Mouse (Mus musculus): Measurements from ENCODE around the gene Ermp1. TPM values are rescaled to one million over a fixed set of nuclear protein-coding genes. Genes with fewer than 3 reads are reported as not detected.
A peak's percentile ranks its signal among the peaks of the same experiment; 100 is the strongest.

The Ermp1 gene
- polyA plus RNA-seq, 1 experiment from 2014 or later: 13.4 TPM

DNA sequence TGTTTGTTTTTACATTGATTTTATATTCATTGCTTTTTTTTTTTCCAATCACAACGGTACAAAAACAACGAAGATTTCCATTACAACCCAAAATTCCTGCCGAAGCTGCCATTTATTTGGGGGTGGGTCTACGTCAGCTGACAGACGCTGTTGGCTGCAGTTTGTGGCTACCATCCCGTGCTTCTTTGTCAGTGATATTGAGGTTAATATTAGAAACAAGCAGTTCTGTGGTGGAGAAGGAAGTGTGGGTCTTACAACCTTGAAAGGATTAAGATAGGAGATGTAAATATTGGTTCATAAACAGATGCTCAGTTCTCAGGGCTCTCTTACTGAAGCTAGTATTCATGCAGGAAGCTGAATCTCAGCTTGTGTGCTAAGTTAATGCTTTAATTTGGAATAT lies 64.5 kb downstream of the Ermp1 start:
- H3K27me3 ChIP-seq: no peaks in the 10 kb centered on the region
- no peaks in the 10 kb centered on the region for H3K4me1 ChIP-seq
- WGBS: 89% methylated on average over 6 of the region's 6 CpGs
- no peak for ATAC-seq (ENCODE audit: low FRiP score, low read depth)
- H3K27ac ChIP-seq: no peak overlapping the region
- H3K4me2 ChIP-seq (replicated peaks): no peak overlapping the region
- no peak overlapping the region for H3K4me3 ChIP-seq
- no peak overlapping the region for H3K9ac ChIP-seq
- no peaks in the 10 kb centered on the region for H3K9me3 ChIP-seq
- H3K36me3 ChIP-seq: peaks cover 61% of the 10 kb centered on the region

DNA sequence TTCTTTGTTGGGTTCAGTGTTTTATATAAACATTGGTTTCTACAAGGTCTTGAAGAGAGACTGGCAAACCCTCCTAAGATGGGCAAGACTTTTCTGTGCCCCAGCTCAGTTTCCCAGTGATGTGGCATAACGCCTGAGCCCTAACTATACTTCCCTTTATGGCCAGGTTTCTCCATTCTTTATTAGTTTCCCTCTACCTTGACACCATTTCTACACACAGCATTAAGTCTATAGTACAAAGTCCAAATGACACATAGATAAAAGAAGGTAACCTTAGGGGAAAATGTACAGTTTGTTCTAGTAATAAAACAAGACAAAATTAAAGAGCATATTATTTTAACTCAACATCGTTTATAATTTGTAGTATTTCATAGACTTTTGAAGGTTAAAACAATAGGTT lies 65.8 kb downstream of the Ermp1 start:
- Histone ChIP-seq H3K36me3 (peaks cover 58% of the 10 kb centered on the region), H3K9me3 (no peaks in the 10 kb centered on the region), H3K27me3 (no peaks in the 10 kb centered on the region), H3K27ac (no peak overlapping the region), H3K9ac (no peak overlapping the region), H3K4me3 (no peak overlapping the region), H3K4me2 (replicated peaks) (no peak overlapping the region), H3K4me1 (no peaks in the 10 kb centered on the region)
- ATAC-seq (ENCODE audit: low FRiP score, low read depth): no peak
- WGBS: 91% methylated on average over 2 of the region's 2 CpGs

DNA sequence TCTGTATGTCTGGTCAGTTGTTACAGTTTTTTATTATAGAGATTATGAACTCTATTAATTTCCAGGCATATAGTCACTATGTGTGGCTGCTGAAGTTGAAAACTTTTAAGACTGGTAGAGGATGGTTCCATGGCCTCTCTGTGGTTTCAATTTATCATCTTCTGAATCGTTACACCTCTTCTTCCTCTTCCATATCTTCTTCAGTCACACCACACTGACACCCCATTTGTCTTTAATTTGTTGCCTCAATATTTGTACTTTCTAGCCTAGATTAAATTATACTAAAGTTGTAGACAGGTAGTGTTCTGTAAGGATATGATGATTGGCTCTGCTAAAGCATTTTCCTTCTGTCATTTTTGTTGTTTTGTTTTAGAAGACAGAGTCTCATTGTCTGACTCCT lies 81.7 kb downstream of the Ermp1 start:
- WGBS: 91% methylated on average over 1 of the region's 1 CpGs

DNA sequence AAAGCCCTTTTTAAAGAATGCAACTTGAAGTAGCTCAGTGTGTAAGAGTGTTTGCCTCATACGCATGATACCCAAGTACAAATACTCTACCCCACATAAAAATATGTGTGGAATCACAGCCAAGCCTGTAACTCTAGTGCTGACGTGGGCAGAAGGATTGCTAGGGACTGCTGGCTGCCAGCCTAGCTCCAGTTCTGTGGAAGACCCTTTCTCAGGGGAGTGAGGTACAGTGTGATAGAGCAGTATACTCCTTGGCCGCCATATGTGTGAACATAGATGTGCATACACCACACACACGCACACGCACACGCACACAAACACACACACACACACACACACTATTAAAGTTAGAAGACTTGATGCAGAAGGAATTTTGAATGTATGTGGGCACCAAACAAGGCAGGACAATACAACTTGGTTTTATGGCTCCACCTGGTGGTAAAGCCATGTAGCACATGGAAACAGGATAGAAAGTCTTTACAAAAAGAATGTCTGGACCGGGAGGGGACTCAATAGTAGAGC lies 84.9 kb downstream of the Ermp1 start:
- Histone ChIP-seq H3K27ac (no peak overlapping the region; the same call in 1 of the 2 replicates), H3K4me2 (replicated peaks) (no peak overlapping the region), H3K36me3 (peaks cover 28% of the 10 kb centered on the region), H3K4me1 (no peaks in the 10 kb centered on the region), H3K27me3 (no peaks in the 10 kb centered on the region), H3K4me3 (no peak overlapping the region), H3K9me3 (no peaks in the 10 kb centered on the region), H3K9ac (no peak overlapping the region)
- ATAC-seq (ENCODE audit: low FRiP score, low read depth): peak; percentile 40; the same call in 1 of the 2 replicates
- WGBS: 67% methylated on average over 7 of the region's 7 CpGs

More for the DNA sequence above, 81.7 kb downstream of the Ermp1 start:
- Histone ChIP-seq H3K27me3 (no peaks in the 10 kb centered on the region), H3K36me3 (peaks cover 45% of the 10 kb centered on the region), H3K9me3 (no peaks in the 10 kb centered on the region), H3K27ac (no peak overlapping the region), H3K4me2 (replicated peaks) (no peak overlapping the region), H3K9ac (no peak overlapping the region), H3K4me3 (no peak overlapping the region), H3K4me1 (no peaks in the 10 kb centered on the region)
- no peak for ATAC-seq (ENCODE audit: low FRiP score, low read depth)

DNA sequence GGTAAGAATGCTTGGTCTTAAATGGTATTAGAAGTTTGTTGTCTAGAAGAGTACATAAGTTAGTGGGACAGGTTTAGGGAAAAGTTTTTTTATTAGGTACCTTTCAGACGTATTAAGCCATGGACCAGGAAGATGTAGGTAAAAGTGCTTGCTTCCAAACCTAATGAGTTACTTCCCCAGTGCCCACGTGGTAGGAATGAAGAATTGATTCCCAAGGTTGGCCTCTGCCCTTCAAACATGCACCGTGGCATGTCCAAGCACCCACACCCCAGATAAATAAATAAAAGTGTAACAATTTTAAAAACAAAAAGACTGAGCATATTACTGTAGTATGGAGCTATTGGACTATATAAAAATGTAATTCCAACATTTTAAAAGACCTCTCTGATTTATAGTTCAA lies 85.6 kb downstream of the Ermp1 start:
- no peaks in the 10 kb centered on the region for H3K9me3 ChIP-seq
- ATAC-seq (ENCODE audit: low FRiP score, low read depth): no peak
- no peaks in the 10 kb centered on the region for H3K4me1 ChIP-seq
- H3K27me3 ChIP-seq: no peaks in the 10 kb centered on the region
- no peak overlapping the region for H3K27ac ChIP-seq
- H3K4me2 ChIP-seq (replicated peaks): no peak overlapping the region
- H3K36me3 ChIP-seq: peaks cover 23% of the 10 kb centered on the region
- no peak overlapping the region for H3K9ac ChIP-seq
- no peak overlapping the region for H3K4me3 ChIP-seq
- WGBS: 63% methylated on average over 3 of the region's 3 CpGs

DNA sequence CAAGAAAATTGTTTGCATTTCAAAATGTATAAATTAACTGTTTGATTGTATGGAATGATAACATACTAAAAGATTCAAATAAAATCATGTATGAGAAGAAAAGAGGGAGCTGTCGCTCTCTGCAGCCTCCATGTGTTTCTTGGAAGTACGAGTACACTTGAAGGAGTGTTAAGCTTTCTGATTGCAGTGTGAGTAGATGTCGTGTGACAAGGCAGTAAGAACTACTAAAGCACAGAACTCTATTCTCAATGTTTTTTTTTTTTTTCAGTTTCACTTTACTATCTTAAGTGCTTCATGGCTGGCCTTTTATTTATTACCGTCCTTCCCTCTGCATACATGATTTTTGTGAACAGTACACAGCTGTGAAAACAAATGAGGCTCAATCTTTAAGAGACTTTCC lies 86.0 kb downstream of the Ermp1 start:
- no peak for ATAC-seq (ENCODE audit: low FRiP score, low read depth)
- Histone ChIP-seq H3K9me3 (no peaks in the 10 kb centered on the region), H3K9ac (no peak overlapping the region), H3K4me2 (replicated peaks) (no peak overlapping the region), H3K4me1 (no peaks in the 10 kb centered on the region), H3K27ac (no peak overlapping the region), H3K36me3 (peaks cover 23% of the 10 kb centered on the region), H3K4me3 (no peak overlapping the region), H3K27me3 (no peaks in the 10 kb centered on the region)
- WGBS: 72% methylated on average over 4 of the region's 4 CpGs

Other genes with a start within 250 kb of the Ermp1 start
- not detected in 2 replicates for gene Pdcd1lg2, start 237.5 kb downstream of the Ermp1 start, polyA plus RNA-seq (2015; fragmentation: Nextera tagmentation; extraction: Ambion mirVana)
- gene Ric1, start 126.1 kb downstream of the Ermp1 start, polyA plus RNA-seq (2015; fragmentation: Nextera tagmentation; extraction: Ambion mirVana): 25.5 and 25.7 TPM in 2 replicates
- 0.32 and 0.43 TPM in 2 replicates for gene Mlana, start 49.4 kb upstream of the Ermp1 start, polyA plus RNA-seq (2015; fragmentation: Nextera tagmentation; extraction: Ambion mirVana)
- 5.7 and 6.3 TPM in 2 replicates for gene 9930021J03Rik, start 157.6 kb upstream of the Ermp1 start, polyA plus RNA-seq (2015; fragmentation: Nextera tagmentation; extraction: Ambion mirVana)
- gene Ranbp6, start 164.6 kb upstream of the Ermp1 start, polyA plus RNA-seq (2015; fragmentation: Nextera tagmentation; extraction: Ambion mirVana): 21.6 and 23.4 TPM in 2 replicates